Mouse (Mus musculus): ENCODE results near the gene Tufm. TPM values are rescaled to one million over a fixed set of nuclear protein-coding genes. Genes with fewer than 3 reads are reported as not detected.
A peak's percentile ranks its signal among the peaks of the same experiment; 100 is the strongest.

The Tufm gene
- 10 to 100 TPM; 81.9 to 86.7 TPM for total RNA-seq (2021)
- long read RNA-seq, experiment 1, transcript Tufm-201 (10 exons, 1,679 nt): major isoform, 21 of 31 reads
- long read RNA-seq, experiment 1, partial matches to known transcripts: 6 of 31 reads
- long read RNA-seq, experiment 1, other reads (novel, unspliced or antisense): 3 of 31 reads
- long read RNA-seq, experiment 2, transcript Tufm-201 (10 exons, 1,679 nt): major isoform, 35 of 43 reads
- long read RNA-seq, experiment 2, partial matches to known transcripts: 6 of 43 reads
- long read RNA-seq, experiment 2, other reads (novel, unspliced or antisense): 2 of 43 reads

DNA sequence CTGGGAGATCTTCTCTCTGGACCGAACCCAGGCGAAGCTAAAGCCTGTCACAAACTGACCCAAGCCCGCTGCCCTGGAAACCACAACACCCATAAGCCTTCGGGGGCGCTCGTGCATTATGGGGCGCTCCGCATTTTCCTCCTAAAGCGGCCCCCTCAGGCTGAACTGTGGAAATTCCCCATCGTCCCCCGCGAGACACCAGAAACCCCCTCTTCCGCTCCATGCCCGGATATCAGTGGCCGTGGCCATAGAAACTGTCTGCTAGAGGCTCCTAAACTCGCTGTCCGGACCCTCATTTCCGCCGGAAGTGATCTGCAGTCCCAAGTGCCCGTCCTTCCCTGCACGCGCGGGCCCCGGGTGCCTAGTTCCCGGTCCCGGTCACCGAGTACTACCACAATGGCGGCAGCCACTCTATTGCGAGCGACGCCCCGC is at the start of gene Tufm:
Gene Tufm, plus strand, starts transcription at position 310 of the 432 bp plus-strand sequence.
- H3K4me3 ChIP-seq: peak within 1 kb of the TSS; percentile 88
- peak; percentile 98 to 99 for DNase-seq (ENCODE audit: low spot score in 2 of 2)
- peak within 1 kb of the TSS; percentile 92 for H3K27ac ChIP-seq
- peak; percentile 78 for TF ChIP-seq CTCF (conservative IDR thresholded peaks at IDR 0.05)

DNA sequence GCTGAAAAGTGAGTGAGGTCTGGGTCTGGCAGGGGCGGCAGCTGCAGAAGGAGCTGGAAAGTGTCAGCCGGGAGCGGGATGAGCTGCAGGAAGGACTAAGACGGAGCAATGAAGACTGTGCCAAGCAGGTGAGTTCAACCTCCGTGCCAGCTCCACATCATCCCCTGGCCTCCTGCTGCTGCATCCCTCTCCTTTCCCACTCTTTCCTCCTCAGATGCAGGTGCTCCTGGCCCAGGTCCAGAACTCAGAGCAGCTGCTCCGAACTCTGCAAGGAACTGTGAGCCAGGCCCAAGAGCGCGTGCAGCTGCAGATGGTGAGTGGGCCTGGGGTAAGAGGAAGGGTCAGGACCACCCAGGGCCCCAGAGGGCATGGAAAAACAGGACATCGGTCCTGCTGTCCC is 47.0 kb upstream of the Tufm start:
- no peak for TF ChIP-seq CTCF (conservative IDR thresholded peaks at IDR 0.05)
- DNase-seq (ENCODE audit: low spot score in 2 of 2): no peak

DNA sequence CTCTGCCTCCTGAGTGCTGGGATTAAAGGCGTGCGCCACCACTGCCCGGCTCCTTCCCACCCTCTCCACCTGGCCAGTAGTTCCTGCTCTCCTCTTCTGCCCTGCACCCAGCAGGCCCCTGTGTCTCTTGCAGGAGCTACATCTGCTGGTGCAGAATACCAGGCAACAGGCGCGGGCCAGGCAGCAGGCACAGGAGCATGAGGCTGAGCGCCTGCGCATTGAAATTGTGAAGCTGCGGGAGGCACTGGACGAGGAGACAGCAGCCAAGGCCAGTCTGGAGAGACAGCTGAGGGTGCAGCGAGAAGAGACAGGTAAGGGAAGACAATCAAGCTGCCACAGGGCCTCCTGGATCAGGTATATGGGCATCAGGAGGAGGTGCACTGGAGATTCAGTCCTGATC is 43.2 kb upstream of the Tufm start:
- DNase-seq (ENCODE audit: low spot score in 2 of 2): no peak

More for the DNA sequence above, 47.0 kb upstream of the Tufm start:
- no peak overlapping the region for H3K27ac ChIP-seq
- H3K4me3 ChIP-seq: no peak overlapping the region

DNA sequence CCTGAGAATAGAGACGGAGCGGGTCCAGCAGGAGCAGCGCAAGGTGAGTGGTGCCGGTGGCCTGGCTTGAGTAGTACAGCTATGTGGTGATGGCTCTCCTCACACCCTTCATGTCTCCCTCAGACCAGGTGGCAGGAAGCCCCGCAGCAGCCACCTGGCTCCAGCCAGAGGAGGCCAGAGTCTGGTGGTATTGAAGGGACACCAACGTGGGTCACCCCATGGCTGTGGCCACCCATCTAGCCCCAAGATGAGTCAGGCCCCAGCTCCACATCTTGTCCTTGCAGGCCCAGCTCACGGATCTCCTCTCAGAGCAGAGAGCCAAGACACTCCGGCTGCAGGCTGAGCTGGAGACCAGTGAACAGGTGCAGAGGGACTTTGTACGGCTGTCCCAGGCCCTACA is 42.6 kb upstream of the Tufm start:
- Histone ChIP-seq H3K27ac (no peak overlapping the region), H3K4me3 (no peak overlapping the region)
- no peak for TF ChIP-seq CTCF (conservative IDR thresholded peaks at IDR 0.05)
- DNase-seq (ENCODE audit: low spot score in 2 of 2): no peak

More for the DNA sequence above, 43.2 kb upstream of the Tufm start:
- TF ChIP-seq CTCF (conservative IDR thresholded peaks at IDR 0.05): no peak
- Histone ChIP-seq H3K4me3 (no peak overlapping the region), H3K27ac (no peak overlapping the region)

DNA sequence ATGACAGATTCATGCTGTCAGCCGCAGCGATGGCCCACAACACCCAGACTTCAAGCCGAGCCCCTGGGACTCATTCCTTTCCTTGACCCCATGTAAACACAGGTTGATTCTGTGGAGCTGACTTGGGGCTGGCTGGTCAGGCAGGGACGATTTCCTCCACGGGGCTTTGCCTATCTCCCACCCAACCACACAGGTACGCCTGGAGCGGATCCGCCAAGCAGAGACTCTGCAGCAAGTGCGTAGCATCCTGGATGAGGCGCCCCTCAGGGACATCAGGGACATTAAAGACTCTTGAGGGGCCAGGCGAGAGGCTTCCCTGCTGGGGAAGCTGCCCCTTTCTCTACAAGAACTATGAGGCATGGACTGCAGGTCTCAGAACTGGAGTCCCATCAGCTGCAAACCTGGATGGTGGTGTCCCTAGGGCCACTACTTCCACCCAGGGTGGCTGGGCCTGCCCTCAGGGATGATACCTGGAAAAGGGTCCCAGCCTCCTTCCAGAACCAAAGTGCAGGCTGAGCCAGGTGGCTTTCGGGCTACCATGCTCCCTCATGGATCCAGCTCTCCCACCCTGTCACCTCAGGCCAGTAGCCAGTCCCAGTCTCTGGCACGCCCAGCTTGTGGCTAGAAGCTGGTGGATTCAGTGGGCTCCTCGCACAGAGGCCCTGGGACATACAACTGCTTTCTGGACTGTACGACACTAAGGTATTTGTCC is 41.9 kb upstream of the Tufm start:
- TF ChIP-seq CTCF (conservative IDR thresholded peaks at IDR 0.05): no peak
- no peak overlapping the region for H3K4me3 ChIP-seq
- no peak for DNase-seq (ENCODE audit: low spot score in 2 of 2)
- no peak overlapping the region for H3K27ac ChIP-seq

DNA sequence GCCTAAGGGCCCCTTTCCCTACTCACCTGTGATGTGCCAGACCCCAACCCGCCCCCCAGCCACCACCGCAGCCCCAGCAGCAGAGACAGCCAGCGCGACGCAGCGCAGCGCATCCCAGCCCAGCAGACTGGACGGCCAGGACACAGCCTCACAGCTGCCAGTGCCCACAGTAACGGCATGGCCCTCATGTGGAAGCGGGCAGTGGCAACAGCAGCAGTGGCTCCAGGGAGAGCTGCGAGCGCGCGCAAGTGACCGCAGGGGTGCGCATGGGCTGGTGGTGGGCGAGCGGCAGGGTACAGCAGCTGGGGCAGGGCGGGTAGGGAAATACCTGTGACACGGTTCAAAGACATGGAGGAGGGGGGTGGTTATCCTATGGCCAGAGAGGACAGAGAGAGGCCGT is 40.9 kb upstream of the Tufm start:
- H3K27ac ChIP-seq: no peak overlapping the region
- no peak for TF ChIP-seq CTCF (conservative IDR thresholded peaks at IDR 0.05)
- no peak overlapping the region for H3K4me3 ChIP-seq
- DNase-seq (ENCODE audit: low spot score in 2 of 2): no peak

- TF ChIP-seq CTCF (conservative IDR thresholded peaks at IDR 0.05): no peak
- no peak overlapping the region for H3K27ac ChIP-seq
- no peak for DNase-seq (ENCODE audit: low spot score in 2 of 2)
- no peak overlapping the region for H3K4me3 ChIP-seq
Measured at GRCm38 (mm10) chr7:126448481-126448880, 38.7 kb upstream of the Tufm start.

- no peak for TF ChIP-seq CTCF (conservative IDR thresholded peaks at IDR 0.05)
- Histone ChIP-seq H3K4me3 (no peak overlapping the region), H3K27ac (no peak overlapping the region)
- DNase-seq (ENCODE audit: low spot score in 2 of 2): no peak
Measured at GRCm38 (mm10) chr7:126449991-126450390, 37.2 kb upstream of the Tufm start.

DNA sequence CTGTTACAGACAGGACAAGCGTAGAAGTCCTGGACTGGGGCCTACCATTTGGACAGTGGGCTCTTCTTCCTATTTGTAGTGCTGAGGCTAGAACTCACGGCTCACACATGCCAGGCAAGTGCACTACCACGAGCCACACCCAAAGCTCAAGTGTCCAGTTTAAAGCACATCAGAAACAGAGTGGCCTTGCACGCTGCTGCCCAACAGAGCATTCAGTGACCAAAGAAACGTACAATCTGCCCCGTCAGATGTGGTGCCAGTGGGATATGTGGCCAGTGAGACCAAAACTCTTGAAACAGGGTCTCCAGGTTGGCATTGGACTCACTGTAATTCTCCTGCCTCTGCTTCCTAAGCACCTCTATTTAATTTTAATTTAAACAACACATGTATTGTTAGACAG is 36.5 kb upstream of the Tufm start:
- Histone ChIP-seq H3K4me3 (no peak overlapping the region), H3K27ac (no peak overlapping the region)
- DNase-seq (ENCODE audit: low spot score in 2 of 2): no peak
- no peak for TF ChIP-seq CTCF (conservative IDR thresholded peaks at IDR 0.05)

GRCm38 (mm10) chr7:126452244-126452643 is 34.9 kb upstream of the Tufm start:
- Histone ChIP-seq H3K4me3 (no peak overlapping the region), H3K27ac (no peak overlapping the region)
- no peak for DNase-seq (ENCODE audit: low spot score in 2 of 2)
- no peak for TF ChIP-seq CTCF (conservative IDR thresholded peaks at IDR 0.05)

- DNase-seq (ENCODE audit: low spot score in 2 of 2): no peak
Measured at GRCm38 (mm10) chr7:126453861-126454260, 33.3 kb upstream of the Tufm start.

DNA sequence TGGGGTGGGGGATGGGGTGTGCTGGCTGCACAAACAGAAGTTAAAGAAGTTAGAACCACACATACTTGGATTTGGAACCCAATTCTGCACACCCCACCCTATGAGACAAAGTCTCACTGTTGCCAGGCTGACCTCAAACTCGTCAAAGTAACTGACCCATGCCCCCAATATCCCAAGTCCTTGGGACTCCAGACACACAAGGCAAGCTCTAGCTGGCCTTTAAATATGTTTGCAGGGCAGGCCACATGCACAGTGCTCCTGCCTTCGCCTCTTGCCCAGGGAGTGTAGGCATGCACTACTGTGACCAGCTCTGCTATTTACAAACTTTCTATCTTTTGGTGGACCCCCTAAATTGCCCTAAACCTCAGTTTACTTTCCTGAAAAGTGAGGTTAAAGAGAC is 31.9 kb upstream of the Tufm start:
- no peak for TF ChIP-seq CTCF (conservative IDR thresholded peaks at IDR 0.05)
- Histone ChIP-seq H3K27ac (no peak overlapping the region), H3K4me3 (no peak overlapping the region)
- DNase-seq (ENCODE audit: low spot score in 2 of 2): no peak

More at GRCm38 (mm10) chr7:126453861-126454260, 33.3 kb upstream of the Tufm start:
- H3K4me3 ChIP-seq: no peak overlapping the region
- no peak overlapping the region for H3K27ac ChIP-seq
- TF ChIP-seq CTCF (conservative IDR thresholded peaks at IDR 0.05): no peak

- no peak for TF ChIP-seq CTCF (conservative IDR thresholded peaks at IDR 0.05)
- H3K27ac ChIP-seq: no peak overlapping the region
- DNase-seq (ENCODE audit: low spot score in 2 of 2): no peak
- no peak overlapping the region for H3K4me3 ChIP-seq
Measured at GRCm38 (mm10) chr7:126456382-126457266, 30.5 kb upstream of the Tufm start.
